Mouse (Mus musculus) kidney, embryonic 14.5 days (tissue): ENCODE results near the gene Bmpr1a. TPM values are rescaled to one million over a fixed set of nuclear protein-coding genes. Genes with fewer than 3 reads are reported as not detected.
"Not testable (repeated sequence)": the region's sequence is repeated elsewhere in the genome, so short reads cannot be mapped to it uniquely, and the experiment has no call there.

Experiments used
- ATAC-seq: fragments of 200-750 bp; cut with Nextera tagmentation; 2 replicates; pipeline ENCODE4 v1.8.0; 2017; ENCODE audit warnings: moderate number of reproducible peaks, mild to moderate bottlenecking, moderate TSS enrichment, moderate library complexity; ENCODE audit not compliant: low FRiP score, low TSS enrichment
- H3K27ac ChIP-seq: fragments of 300-500 bp; sonication (generic); 2 replicates; pipeline ENCODE4 v1.5.1; 2014; ENCODE audit warnings: low read depth, mild to moderate bottlenecking, low read length, moderate library complexity, mixed read lengths
- H3K27me3 ChIP-seq: fragments of 300-500 bp; sonication (generic); 2 replicates; pipeline ENCODE4 v1.6.1; 2014; ENCODE audit warnings: mild to moderate bottlenecking, low read length; ENCODE audit not compliant: control insufficient read depth, insufficient read depth
- H3K36me3 ChIP-seq: fragments of 300-500 bp; sonication (generic); 2 replicates; pipeline ENCODE4 v1.6.1; 2014; ENCODE audit warnings: low read length, mixed read lengths; ENCODE audit not compliant: control insufficient read depth, insufficient read depth
- H3K4me1 ChIP-seq: fragments of 300-500 bp; sonication (generic); 2 replicates; pipeline ENCODE4 v1.6.1; 2014; ENCODE audit warnings: low read length, mixed read lengths; ENCODE audit not compliant: control insufficient read depth, insufficient read depth
- H3K4me2 ChIP-seq: fragments of 300-500 bp; sonication (generic); replicated peaks from 2 replicates; pipeline ENCODE4 v1.6.1; 2014; ENCODE audit warnings: low read depth, mild to moderate bottlenecking, low read length
- H3K4me3 ChIP-seq: fragments of 300-500 bp; sonication (generic); 2 replicates; pipeline ENCODE4 v1.5.1; 2014; ENCODE audit warnings: mild to moderate bottlenecking, low read length
- H3K9ac ChIP-seq: fragments of 300-500 bp; sonication (generic); 2 replicates; pipeline ENCODE4 v1.6.1; 2014; ENCODE audit warnings: low read depth, mild to moderate bottlenecking, low read length, moderate library complexity
- H3K9me3 ChIP-seq: fragments of 300-500 bp; sonication (generic); 2 replicates; pipeline ENCODE4 v1.6.1; 2016; ENCODE audit warnings: low read length; ENCODE audit not compliant: control insufficient read depth
- WGBS: fragments of 180-500 bp; shearing (Covaris S2); extraction: QIAGEN DNeasy Blood & Tissue Kit; methylation state at CpG from one replicate; pipeline ENCODE4 v1.1.7; 2014; 5-methylcytosine and 5-hydroxymethylcytosine counted together
- polyA plus RNA-seq: library from polyadenylated mRNA; unstranded; fragments of >200 nt; fragmentation: Nextera tagmentation; extraction: Ambion mirVana; gene quantifications from 2 replicates; pipeline ENCODE4 v1.2.1, GENCODE M21; 2014

Gene Bmpr1a
- polyA plus RNA-seq, 1 experiment from 2014 or later: 65.8 TPM

DNA sequence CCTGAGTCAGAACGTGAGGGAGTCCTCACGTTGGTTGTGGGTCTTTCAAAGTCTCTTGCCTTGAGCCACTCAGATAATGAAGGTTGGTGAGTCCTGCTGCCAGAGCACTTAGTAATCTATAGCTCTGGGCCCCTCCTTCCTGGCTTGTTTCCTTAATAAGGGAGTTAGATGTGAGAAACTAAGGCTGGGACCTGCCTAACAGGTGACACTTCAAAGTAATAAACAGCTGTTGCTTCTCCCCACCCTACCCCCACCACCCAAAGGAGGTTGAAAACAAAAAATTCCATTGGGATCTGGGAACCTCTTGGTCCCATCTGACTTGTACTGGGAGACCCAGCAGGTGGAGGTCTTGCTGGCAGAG is 138.0 kb downstream of the Bmpr1a start:
- H3K27me3 ChIP-seq: no peaks in the 10 kb centered on the region
- H3K4me3 ChIP-seq: no peak overlapping the region
- ATAC-seq: no peak
- no peaks in the 10 kb centered on the region for H3K9me3 ChIP-seq
- 92% methylated on average over 2 of the region's 2 CpGs for WGBS
- H3K4me1 ChIP-seq: no peaks in the 10 kb centered on the region
- no peak overlapping the region for H3K4me2 ChIP-seq
- no peaks in the 10 kb centered on the region for H3K36me3 ChIP-seq
- H3K9ac ChIP-seq: no peak overlapping the region
- H3K27ac ChIP-seq: no peak overlapping the region

DNA sequence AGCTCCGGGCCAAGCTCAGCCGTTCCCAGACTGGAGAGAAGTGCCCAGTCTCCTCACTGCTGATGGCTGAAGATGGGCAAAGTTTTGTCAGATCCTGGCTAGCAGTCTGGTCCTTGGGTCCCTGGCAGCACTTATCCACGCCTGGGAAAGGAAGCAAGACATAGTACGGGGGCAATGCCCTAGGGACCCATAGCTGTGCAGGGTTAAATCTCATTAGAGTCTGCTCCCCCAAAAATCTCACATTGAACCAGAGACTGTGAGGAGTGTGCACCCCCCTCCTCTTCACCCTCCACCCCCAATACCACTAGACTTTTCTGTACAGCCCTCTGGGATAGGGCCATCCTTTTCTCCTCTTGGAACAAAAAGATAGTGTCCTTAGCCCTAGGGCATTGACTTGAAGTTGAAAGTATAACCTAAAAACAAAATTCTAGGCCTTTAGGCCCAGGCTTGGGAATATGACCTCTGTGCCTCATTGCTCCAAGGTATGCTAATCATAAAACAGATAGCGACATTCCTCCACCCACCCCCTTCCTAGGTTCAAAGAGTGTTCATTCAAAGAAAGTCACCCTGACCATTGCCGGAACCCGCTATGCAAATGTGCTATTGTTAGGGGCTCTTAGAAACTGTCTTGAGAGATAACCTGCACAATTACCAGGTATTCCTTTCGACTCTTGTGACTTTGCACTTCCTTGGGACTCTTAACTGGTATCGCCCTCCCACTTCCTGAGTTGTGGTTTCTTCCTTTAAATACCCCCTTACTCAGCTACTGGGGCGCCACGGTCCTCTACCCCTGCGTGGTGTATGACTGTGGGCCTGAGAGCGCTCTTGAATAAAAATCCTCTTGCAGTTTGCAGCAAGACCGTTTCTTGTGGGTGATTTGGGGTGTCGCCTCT is 138.6 kb downstream of the Bmpr1a start:
- H3K9me3 ChIP-seq, H3K27ac ChIP-seq, H3K27me3 ChIP-seq, H3K4me1 ChIP-seq, H3K36me3 ChIP-seq: not testable (repeated sequence)
- peak overlapping the region; percentile 80; the same call in 1 of the 2 replicates for H3K4me2 ChIP-seq
- H3K4me3 ChIP-seq: peak overlapping the region; percentile 43
- ATAC-seq: peak; percentile 20; the same call in 1 of the 2 replicates
- WGBS: 78% methylated on average over 15 of the region's 15 CpGs
- peak overlapping the region; percentile 48; the same call in 1 of the 2 replicates for H3K9ac ChIP-seq

DNA sequence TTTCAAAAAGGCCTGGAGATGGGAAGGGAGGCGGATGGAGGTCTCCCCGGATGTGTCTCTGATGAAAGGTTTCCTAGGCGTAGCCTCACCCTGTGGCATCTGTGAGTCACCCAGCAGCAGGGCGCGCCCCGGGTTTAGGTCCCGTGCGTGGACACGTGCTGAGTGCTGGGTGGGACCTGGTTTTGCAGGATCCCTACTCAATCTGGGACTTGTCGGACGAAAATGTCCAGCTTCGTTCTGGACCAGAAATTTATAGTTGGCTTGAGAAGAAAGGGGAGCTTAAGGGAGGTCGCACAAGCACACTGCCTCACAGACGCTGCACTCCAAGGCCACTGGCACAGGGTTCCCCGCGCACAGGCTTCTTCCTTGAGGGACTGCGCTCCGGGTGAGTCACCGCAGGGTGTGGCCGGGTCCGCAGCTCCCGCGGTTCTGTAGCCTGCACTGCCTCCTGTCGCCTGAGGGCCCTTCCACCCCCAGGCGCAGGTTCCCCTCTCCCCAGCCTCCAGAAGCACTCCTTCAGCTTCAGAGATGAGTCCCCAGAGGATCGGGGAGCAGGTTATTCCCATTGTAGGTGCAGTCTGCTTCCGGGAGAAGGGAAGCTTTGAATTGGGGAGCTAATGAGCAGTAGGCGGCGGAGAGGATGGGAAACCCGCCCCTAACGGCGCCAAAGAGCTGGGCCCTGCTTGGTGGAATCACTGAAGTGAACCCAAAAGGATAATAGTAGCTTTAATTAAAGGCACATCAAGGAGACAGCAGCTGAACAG is 139.5 kb downstream of the Bmpr1a start:
- peak overlapping the region; percentile 80 for H3K4me2 ChIP-seq
- 2% methylated on average over 32 of the region's 32 CpGs for WGBS
- H3K27me3 ChIP-seq: no peaks in the 10 kb centered on the region
- no peaks in the 10 kb centered on the region for H3K4me1 ChIP-seq
- no peak overlapping the region for H3K27ac ChIP-seq
- no peaks in the 10 kb centered on the region for H3K9me3 ChIP-seq
- H3K9ac ChIP-seq: peak overlapping the region; percentile 48; the same call in 1 of the 2 replicates
- no peaks in the 10 kb centered on the region for H3K36me3 ChIP-seq
- H3K4me3 ChIP-seq: peak overlapping the region; percentile 43
- peak; percentile 86 for ATAC-seq

DNA sequence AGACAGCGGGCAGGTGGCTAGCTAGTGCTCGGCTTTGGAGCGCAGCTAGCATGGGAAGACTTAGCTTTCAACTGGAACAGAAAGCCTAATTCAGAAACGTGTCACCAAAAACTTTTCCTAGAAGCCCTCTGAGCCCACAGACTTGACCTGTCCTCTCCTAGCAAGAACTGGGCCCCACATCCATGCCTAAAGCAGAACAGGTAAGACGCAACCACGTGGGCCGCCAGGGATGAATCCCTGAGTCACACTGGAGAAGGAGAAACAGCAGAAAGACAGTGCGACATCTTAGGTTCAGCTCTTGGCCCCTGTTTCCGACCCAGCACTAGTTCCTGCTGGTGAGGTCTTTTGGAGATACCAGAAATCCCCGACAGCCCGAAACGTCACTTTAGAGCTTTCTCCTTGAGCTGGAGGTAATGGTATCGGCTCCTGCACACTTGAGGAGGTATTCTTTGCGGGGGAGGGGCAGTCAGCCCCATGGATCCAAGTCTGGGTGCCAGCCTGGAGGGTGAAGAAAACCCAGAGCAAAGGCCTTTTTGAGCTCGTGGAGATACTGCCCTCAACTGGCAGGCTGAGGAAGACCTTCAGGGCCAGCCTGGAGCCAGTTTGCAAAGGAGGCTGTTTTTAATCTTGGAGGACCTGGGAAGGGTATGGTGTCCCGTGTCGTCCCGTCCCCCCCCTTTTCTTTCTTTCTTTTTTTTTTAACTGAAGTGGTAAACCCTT is 140.3 kb downstream of the Bmpr1a start:
- Histone ChIP-seq H3K9me3 (no peaks in the 10 kb centered on the region), H3K27ac (no peak overlapping the region), H3K4me3 (peak overlapping the region; percentile 43), H3K36me3 (no peaks in the 10 kb centered on the region), H3K9ac (peak overlapping the region; percentile 48; the same call in 1 of the 2 replicates), H3K4me2 (peak overlapping the region; percentile 80), H3K27me3 (no peaks in the 10 kb centered on the region), H3K4me1 (no peaks in the 10 kb centered on the region)
- ATAC-seq: peak; percentile 63
- 31% methylated on average over 18 of the region's 18 CpGs for WGBS

DNA sequence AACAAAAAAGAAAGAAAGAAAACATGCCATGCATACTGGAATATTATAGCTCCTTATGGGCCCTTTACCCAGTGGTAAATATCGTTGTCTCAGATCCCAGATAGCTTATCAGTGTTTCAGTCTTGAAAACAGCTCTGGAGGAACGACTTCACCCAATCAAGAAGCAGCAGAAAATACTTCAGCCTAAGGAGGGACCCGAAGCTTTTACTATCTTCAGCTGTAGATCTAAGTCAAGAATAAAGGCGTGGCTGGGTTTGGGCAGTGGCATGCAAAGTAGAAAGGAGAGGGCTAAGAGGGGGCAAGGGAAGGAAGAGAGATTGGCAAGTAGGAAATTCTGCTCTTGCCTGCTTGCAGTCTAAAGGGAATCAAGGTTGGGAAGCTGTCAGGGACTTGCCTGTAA is 141.0 kb downstream of the Bmpr1a start:
- Histone ChIP-seq H3K4me3 (no peak overlapping the region), H3K9me3 (no peaks in the 10 kb centered on the region), H3K27me3 (no peaks in the 10 kb centered on the region), H3K4me1 (no peaks in the 10 kb centered on the region), H3K9ac (no peak overlapping the region), H3K27ac (no peak overlapping the region), H3K36me3 (no peaks in the 10 kb centered on the region), H3K4me2 (no peak overlapping the region)
- ATAC-seq: no peak
- WGBS: 66% methylated on average over 4 of the region's 4 CpGs

Other genes starting within 250 kb of the Bmpr1a start
- gene Shld2, start 192.8 kb downstream of the Bmpr1a start, polyA plus RNA-seq: 9.3 and 10.1 TPM in 2 replicates
- gene Glud1, start 192.6 kb downstream of the Bmpr1a start, polyA plus RNA-seq: 77.3 and 112 TPM in 2 replicates
- not detected in 2 replicates for gene Fam25c, start 147.9 kb downstream of the Bmpr1a start, polyA plus RNA-seq
- gene Sncg, start 128.6 kb downstream of the Bmpr1a start, polyA plus RNA-seq: 7.5 and 10.0 TPM in 2 replicates
- 7.9 and 12.1 TPM in 2 replicates for gene Mmrn2, start 127.9 kb downstream of the Bmpr1a start, polyA plus RNA-seq
- gene 9230112D13Rik, start 19.5 kb upstream of the Bmpr1a start, polyA plus RNA-seq: not detected in 2 replicates
- gene Ldb3, start 85.3 kb upstream of the Bmpr1a start, polyA plus RNA-seq: 0.24 and 0.31 TPM in 2 replicates
- 0.09 and 0.20 TPM in 2 replicates for gene Opn4, start 96.8 kb upstream of the Bmpr1a start, polyA plus RNA-seq
- gene Wapl, start 170.6 kb upstream of the Bmpr1a start, polyA plus RNA-seq: 31.5 and 34.1 TPM in 2 replicates